Mouse (Mus musculus): ENCODE measurements around the gene Dnaja2. TPM values are rescaled to one million over a fixed set of nuclear protein-coding genes. Genes with fewer than 3 reads are reported as not detected.

The Dnaja2 gene
- polyA plus RNA-seq, 1 experiment from 2014 or later = 98.1 TPM

DNA sequence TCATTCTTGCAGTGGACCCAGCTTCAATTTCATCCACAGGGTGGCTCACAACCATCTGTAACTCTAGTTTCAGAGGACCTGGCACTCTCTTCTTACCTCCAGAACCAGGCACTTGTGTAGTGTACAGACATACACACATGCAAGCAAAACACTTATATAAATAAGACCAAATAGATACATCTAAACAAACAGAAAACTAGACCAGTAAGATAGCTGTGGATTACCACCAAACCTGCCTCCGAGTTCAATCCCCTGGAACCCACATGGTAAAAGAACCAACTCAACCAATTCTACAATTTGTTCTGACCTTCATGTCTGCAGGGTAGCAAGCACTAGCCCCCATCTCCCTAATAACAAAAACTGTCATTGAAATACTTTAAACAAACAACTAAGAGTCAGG lies 3.2 kb downstream of the Dnaja2 start:
- DNase-seq (ENCODE audit: low spot score) = no peak
- Histone ChIP-seq H3K36me3 (ENCODE audit: control insufficient read depth, insufficient read depth, low read length) (peaks cover 8% of the 10 kb centered on the region), H3K9ac (ENCODE audit: low read length) (no peak overlapping the region), H3K4me1 (replicated peaks; ENCODE audit: control insufficient read depth, insufficient read depth) (no peaks in the 10 kb centered on the region), H3K27me3 (ENCODE audit: control insufficient read depth, insufficient read depth, low read length) (no peaks in the 10 kb centered on the region), H3K9me3 (ENCODE audit: control insufficient read depth, low read length) (no peaks in the 10 kb centered on the region), H3K27ac (replicated peaks) (no peak overlapping the region), H3K4me3 (ENCODE audit: low read depth, low read length) (no peak overlapping the region), H3K4me2 (replicated peaks; ENCODE audit: low read depth) (no peak overlapping the region)
- 86% methylated on average over 1 of the region's 1 CpGs for WGBS
- no peak for ATAC-seq (ENCODE audit: low FRiP score, low TSS enrichment)
- TF ChIP-seq EP300 (optimal IDR thresholded peaks at IDR 0.05) = no peak
- TF ChIP-seq CTCF (IDR thresholded peaks at IDR 0.05; ENCODE audit: low read depth) = no peak

DNA sequence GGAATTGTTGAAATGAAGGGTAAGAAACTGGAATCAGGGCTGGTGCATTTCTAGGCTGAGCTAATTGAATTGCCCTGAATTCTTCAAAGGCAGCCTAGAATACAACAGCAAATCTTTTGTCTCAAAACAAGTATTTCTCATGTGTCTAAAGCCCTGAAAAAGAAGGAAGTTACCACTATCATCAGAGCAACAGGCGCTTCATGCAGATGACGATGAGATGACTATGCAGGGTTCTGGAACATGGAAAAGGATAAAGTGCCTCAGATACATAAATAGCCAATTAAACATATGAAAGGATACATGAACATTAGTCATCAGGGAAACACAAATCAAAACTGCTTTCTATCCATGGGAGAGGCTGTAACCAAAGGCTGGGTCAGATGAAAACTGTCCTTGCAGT lies 18.8 kb downstream of the Dnaja2 start:
- no peak overlapping the region for H3K9ac ChIP-seq (ENCODE audit: low read length)
- DNase-seq (ENCODE audit: low spot score) (no peak), ATAC-seq (ENCODE audit: low FRiP score, low TSS enrichment) (no peak)
- no peak overlapping the region for H3K27ac ChIP-seq (replicated peaks)
- no peaks in the 10 kb centered on the region for H3K27me3 ChIP-seq (ENCODE audit: control insufficient read depth, insufficient read depth, low read length)
- no peaks in the 10 kb centered on the region for H3K4me1 ChIP-seq (replicated peaks; ENCODE audit: control insufficient read depth, insufficient read depth)
- no peak overlapping the region for H3K4me2 ChIP-seq (replicated peaks; ENCODE audit: low read depth)
- peaks cover 9% of the 10 kb centered on the region for H3K36me3 ChIP-seq (ENCODE audit: control insufficient read depth, insufficient read depth, low read length)
- H3K4me3 ChIP-seq (ENCODE audit: low read depth, low read length) = no peak overlapping the region
- TF ChIP-seq CTCF (IDR thresholded peaks at IDR 0.05; ENCODE audit: low read depth) (no peak), EP300 (optimal IDR thresholded peaks at IDR 0.05) (no peak)
- WGBS = 90% methylated on average over 2 of the region's 2 CpGs
- no peaks in the 10 kb centered on the region for H3K9me3 ChIP-seq (ENCODE audit: control insufficient read depth, low read length)

DNA sequence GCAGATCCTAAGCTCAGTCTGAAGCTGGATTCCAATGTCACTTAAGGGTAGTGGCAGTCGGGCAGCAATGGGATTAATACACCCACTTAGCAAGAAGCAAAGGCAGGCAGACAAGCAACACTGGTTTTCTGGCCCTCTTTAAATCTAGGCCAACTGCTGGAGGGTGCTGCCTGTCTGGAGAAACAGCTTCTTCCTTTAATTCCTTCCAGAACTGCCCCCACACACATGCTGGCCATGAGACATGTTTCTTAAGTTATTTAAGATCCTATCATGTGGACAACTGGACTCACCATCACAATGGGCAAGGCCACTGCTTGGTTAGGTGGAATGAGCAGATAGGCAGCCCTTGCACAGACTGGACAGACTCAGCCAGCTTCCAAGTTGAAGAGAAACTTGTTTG lies 21.0 kb downstream of the Dnaja2 start:
- 64% methylated on average over 1 of the region's 1 CpGs for WGBS
- Histone ChIP-seq H3K27ac (replicated peaks) (no peak overlapping the region), H3K9ac (ENCODE audit: low read length) (no peak overlapping the region), H3K4me3 (ENCODE audit: low read depth, low read length) (no peak overlapping the region), H3K27me3 (ENCODE audit: control insufficient read depth, insufficient read depth, low read length) (no peaks in the 10 kb centered on the region), H3K9me3 (ENCODE audit: control insufficient read depth, low read length) (no peaks in the 10 kb centered on the region), H3K4me2 (replicated peaks; ENCODE audit: low read depth) (no peak overlapping the region), H3K4me1 (replicated peaks; ENCODE audit: control insufficient read depth, insufficient read depth) (no peaks in the 10 kb centered on the region), H3K36me3 (ENCODE audit: control insufficient read depth, insufficient read depth, low read length) (peaks cover 9% of the 10 kb centered on the region)
- TF ChIP-seq CTCF (IDR thresholded peaks at IDR 0.05; ENCODE audit: low read depth) = no peak
- no peak for TF ChIP-seq EP300 (optimal IDR thresholded peaks at IDR 0.05)
- ATAC-seq (ENCODE audit: low FRiP score, low TSS enrichment) = no peak
- no peak for DNase-seq (ENCODE audit: low spot score)

DNA sequence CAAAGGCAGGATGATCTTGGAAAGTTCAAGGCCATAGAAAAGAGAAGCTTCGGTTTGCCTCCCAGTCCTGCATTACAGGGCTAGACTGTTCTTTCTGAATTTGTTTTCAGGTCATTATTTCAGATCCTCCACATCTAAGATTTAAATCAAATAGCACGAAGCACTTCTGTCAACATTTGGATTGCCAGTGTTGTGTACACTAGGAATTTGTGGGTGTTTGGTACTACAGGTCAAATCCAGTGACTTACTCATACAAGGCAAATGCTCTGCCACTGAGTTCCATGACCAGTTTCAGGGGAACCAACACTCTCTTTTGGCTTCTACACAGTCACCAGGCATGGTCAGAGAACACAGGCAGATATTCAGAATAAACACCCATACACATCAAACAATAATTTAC lies 21.7 kb downstream of the Dnaja2 start:
- Histone ChIP-seq H3K4me1 (replicated peaks; ENCODE audit: control insufficient read depth, insufficient read depth) (no peaks in the 10 kb centered on the region), H3K9ac (ENCODE audit: low read length) (no peak overlapping the region), H3K36me3 (ENCODE audit: control insufficient read depth, insufficient read depth, low read length) (peaks cover 5% of the 10 kb centered on the region), H3K27me3 (ENCODE audit: control insufficient read depth, insufficient read depth, low read length) (no peaks in the 10 kb centered on the region), H3K4me2 (replicated peaks; ENCODE audit: low read depth) (no peak overlapping the region), H3K27ac (replicated peaks) (peak overlapping the region; percentile 70), H3K4me3 (ENCODE audit: low read depth, low read length) (no peak overlapping the region), H3K9me3 (ENCODE audit: control insufficient read depth, low read length) (no peaks in the 10 kb centered on the region)
- ATAC-seq (ENCODE audit: low FRiP score, low TSS enrichment) (no peak), DNase-seq (ENCODE audit: low spot score) (no peak)
- TF ChIP-seq CTCF (IDR thresholded peaks at IDR 0.05; ENCODE audit: low read depth) = no peak
- TF ChIP-seq EP300 (optimal IDR thresholded peaks at IDR 0.05) = no peak
- 56% methylated on average over 2 of the region's 2 CpGs for WGBS

DNA sequence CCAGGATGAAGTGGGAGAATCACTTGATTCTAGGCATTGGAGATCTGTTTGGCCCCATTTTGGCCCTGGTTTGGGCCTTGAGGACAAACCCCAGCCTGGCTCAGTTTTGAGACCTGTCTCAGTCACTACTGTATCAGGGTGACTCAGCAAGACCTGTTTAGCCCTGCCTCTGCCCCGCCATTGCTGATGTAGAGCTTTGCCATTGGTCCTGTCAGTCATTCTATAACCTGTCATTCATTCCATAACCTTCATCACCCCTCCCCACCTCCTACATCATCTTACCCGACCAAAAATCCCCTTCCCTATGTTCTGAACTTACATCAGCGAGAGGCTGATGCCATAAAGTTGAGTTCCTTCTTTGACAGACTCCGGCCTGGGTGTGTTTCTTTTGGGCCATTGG lies 22.3 kb downstream of the Dnaja2 start:
- no peaks in the 10 kb centered on the region for H3K4me1 ChIP-seq (replicated peaks; ENCODE audit: control insufficient read depth, insufficient read depth)
- ATAC-seq (ENCODE audit: low FRiP score, low TSS enrichment) (no peak), DNase-seq (ENCODE audit: low spot score) (no peak)
- no peaks in the 10 kb centered on the region for H3K9me3 ChIP-seq (ENCODE audit: control insufficient read depth, low read length)
- TF ChIP-seq EP300 (optimal IDR thresholded peaks at IDR 0.05) (no peak), CTCF (IDR thresholded peaks at IDR 0.05; ENCODE audit: low read depth) (no peak)
- H3K27me3 ChIP-seq (ENCODE audit: control insufficient read depth, insufficient read depth, low read length) = no peaks in the 10 kb centered on the region
- peaks cover 3% of the 10 kb centered on the region for H3K36me3 ChIP-seq (ENCODE audit: control insufficient read depth, insufficient read depth, low read length)
- H3K9ac ChIP-seq (ENCODE audit: low read length) = no peak overlapping the region
- H3K4me2 ChIP-seq (replicated peaks; ENCODE audit: low read depth) = no peak overlapping the region
- H3K27ac ChIP-seq (replicated peaks) = peak overlapping the region; percentile 70; the same call in 1 of the 2 replicates
- H3K4me3 ChIP-seq (ENCODE audit: low read depth, low read length) = no peak overlapping the region
- 89% methylated on average over 4 of the region's 4 CpGs for WGBS

DNA sequence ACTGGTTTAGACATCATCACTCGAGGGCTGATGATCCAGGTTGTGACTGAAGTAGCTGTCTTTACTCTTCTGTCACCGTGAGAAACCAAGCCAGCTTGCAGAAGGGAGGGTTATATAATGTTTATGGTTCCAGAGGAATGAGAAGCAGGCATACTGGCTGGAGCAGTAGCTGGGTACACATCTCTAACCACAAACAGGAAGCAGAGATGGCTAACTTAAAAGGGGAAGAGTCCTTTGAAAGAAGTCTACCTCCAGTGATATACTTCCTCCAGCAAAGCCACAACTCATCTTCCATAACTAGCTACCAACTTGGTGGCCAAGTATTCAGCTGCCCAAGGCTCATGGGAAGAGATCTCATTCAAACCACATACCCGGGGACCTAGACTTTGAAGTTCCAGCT lies 23.7 kb downstream of the Dnaja2 start:
- TF ChIP-seq EP300 (optimal IDR thresholded peaks at IDR 0.05) (no peak), CTCF (IDR thresholded peaks at IDR 0.05; ENCODE audit: low read depth) (no peak)
- ATAC-seq (ENCODE audit: low FRiP score, low TSS enrichment) = no peak
- no peak for DNase-seq (ENCODE audit: low spot score)
- H3K4me1 ChIP-seq (replicated peaks; ENCODE audit: control insufficient read depth, insufficient read depth) = no peaks in the 10 kb centered on the region
- peaks cover 2% of the 10 kb centered on the region for H3K36me3 ChIP-seq (ENCODE audit: control insufficient read depth, insufficient read depth, low read length)
- no peak overlapping the region for H3K27ac ChIP-seq (replicated peaks)
- H3K4me3 ChIP-seq (ENCODE audit: low read depth, low read length) = no peak overlapping the region
- H3K9me3 ChIP-seq (ENCODE audit: control insufficient read depth, low read length) = no peaks in the 10 kb centered on the region
- 80% methylated on average over 3 of the region's 3 CpGs for WGBS
- H3K27me3 ChIP-seq (ENCODE audit: control insufficient read depth, insufficient read depth, low read length) = no peaks in the 10 kb centered on the region
- no peak overlapping the region for H3K4me2 ChIP-seq (replicated peaks; ENCODE audit: low read depth)
- H3K9ac ChIP-seq (ENCODE audit: low read length) = no peak overlapping the region

All from stomach, postnatal 0 days (tissue).